Mouse (Mus musculus): ENCODE data around the gene Rbks.
"Not testable (repeated sequence)": the region's sequence is repeated elsewhere in the genome, so short reads cannot be mapped to it uniquely, and the experiment has no call there.

The Rbks gene

DNA sequence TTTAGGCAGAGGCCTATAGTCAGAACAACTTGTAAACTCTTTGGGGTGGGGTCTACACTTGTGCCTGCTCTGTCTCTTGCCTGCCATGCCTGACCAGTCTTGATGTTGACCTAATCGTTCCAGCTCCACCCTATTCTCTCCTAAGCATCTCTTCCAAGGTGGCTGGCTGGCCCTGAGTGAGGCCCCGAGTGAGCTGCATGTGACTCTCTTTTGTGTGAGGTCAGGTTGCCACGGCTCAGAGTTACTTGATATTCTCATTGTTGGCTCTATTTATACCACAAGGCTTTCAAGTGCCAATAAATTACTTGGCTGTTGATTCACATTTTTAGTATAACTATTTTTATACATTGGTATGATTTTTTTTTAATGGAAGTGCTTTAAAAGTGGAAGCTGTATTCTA lies 70.3 kb downstream of the Rbks start:
- DNase-seq (ENCODE audit: low spot score in 2 of 2): no peak

DNA sequence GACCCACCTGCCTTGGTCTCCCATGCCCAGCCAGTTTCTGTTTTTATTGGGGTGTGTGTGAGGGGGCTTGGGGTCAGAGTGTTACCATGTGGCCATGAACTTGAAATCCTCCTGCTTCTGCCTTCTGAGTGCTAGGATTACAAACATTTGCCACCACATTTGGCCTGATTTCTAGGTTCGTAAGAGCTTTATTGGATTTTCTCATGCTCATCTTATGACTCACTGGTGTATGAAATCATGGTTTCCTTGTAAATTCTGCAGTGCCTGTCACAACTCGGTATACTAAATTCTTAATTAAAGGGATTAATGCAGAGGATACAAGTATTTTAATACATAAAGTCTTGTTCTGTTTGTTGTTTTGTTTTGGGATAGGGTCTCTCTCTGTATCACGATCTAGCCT lies 77.1 kb downstream of the Rbks start:
- DNase-seq (ENCODE audit: low spot score in 2 of 2): no peak

DNA sequence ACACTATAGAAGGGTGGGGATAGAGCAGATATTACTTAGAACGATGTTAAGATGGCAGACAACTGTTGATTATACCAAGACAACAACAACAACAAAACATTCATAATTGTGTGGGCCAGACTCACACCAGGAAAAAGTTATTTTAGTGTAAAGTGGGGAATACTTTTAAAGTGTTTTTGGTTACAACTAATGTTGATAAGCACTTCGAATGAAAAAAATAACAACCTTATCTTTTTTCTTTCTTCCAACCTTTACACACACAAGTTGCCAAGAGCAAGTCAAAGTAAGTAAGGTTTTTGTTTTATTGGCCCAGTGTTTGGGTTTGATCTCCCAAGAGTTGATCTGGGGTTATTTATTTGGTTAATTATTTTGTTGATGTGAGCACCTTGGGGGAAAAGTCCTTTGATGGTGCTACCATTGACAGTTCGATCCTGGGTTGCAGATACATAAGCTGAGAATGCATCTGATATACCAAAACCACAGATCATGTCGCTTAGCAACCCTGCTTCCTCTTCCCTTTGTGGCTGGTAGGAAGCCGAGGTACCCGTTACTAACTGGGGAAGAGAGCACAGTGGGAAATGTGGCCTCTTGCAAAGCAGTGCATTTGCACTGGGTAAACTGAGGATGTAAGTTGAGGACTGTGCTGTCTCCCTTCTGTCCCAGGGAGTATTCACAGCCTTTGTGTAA lies 82.9 kb downstream of the Rbks start:
- DNase-seq (ENCODE audit: low spot score in 2 of 2): no peak

DNA sequence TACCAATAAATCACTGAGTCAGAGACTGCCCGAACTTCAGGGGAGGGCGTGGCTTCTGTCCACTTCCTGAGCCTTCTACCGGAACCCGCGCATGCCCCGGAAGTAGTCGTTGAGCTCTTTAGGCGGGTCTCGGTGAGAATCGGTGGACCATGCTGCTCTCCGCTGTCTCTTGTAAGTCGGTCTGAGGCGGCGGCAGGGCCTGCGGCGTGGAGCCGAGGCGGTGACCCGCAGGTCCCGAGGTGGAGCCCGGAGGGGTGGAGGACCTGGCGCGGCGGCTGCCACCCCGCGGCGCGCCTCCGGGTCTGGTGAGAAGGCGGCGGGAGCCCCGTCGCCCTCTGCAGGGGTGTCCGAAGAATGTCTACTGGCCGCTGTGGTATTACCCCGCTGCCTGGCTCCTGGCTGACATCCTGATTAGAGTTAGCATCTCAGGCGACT lies 83.6 kb downstream of the Rbks start:
- DNase-seq (ENCODE audit: low spot score in 2 of 2): peak; percentile 80 to 87

DNA sequence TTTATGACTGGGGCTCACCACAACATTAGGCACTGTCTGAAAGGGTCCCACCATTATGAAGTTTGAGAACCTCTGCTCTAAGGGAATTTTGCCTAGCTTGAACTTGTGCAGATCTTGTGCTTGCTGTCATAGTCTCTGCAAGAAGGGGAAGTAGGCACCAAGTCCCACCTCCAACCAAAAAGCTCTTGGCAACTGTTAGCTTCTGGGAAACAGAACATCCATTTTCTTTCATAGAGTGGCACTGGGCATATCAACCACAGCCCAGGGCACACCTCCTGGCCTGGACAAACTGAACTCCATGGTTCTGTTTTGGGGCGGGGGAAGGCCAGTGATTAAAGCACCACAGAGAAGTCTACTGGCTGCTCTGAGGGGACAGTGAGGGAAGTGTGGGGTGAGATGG lies 86.2 kb downstream of the Rbks start:
- no peak for DNase-seq (ENCODE audit: low spot score in 2 of 2)

DNA sequence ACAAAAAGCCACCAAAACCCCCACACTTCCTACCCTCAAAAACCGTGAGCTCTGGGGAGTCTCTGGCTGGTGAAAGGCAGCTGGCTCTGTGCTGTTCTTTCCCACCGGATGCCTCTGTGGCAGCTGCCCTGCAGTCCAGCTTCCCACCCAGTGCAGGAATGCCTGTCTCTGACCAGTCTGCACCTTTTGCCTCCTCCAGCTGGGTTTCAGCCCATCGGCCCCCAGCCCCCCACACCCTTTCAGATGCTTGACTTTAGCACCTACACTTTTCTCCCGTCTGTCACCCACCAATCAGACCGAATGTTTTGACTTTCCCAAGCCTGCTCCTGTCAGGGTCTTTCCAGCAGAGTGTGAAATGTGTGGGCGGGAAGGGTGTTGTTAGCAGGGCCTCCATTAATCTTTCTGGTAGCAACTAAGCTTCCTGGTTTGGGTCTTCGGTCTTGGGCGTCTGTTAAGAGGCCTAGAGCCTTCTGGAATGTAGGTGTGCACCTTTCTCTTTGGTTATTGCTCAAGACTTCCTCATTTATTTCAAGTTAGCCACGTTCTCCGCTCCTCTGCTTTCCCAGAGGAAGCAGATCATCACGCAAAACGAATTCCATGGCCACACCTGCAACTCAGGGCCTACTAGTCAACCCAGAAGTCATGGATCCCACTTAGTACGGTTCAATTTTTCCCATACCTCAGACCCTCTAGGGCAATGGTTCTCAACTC lies 86.9 kb downstream of the Rbks start:
- no peak for DNase-seq (ENCODE audit: low spot score in 2 of 2)

DNA sequence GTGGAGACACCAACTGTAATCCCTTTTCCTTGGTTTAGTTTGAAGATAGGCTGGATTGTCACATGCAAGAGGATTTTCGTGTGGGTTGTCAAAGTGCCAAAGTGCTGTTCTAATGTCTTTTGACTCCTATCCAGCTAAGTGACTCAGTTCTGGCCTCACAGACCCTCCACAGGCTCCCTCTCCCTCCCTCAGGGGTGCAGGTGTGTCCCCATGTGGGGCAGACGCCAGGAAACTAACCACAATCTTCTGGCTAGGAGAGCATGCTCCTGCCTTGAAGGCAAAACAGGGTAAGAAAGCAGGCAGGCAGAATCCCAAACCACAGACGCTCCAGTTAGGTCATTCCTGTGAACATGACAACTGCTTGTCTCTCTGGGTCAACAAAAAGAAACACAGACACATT lies 91.3 kb downstream of the Rbks start:
- DNase-seq (ENCODE audit: low spot score in 2 of 2): no peak

DNA sequence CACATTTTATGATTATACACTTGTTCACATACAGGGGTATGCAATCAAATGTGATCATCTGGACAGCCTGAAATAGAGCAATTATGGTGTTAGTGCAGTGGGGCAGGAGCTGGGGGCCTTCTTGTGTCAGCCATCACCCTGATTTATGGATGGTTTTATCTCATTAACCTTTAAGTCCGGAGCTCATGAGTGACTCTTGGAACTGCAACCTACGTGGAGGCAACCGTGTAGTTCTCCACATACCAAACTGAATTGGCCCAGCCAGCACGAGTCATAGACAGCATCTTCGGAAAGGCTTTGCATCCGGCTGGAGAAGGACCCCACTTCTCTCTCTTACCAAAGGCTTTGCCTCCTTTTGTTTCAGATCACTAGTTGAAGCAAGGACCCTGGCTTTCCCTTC lies 93.7 kb downstream of the Rbks start:
- no peak for DNase-seq (ENCODE audit: low spot score in 2 of 2)

DNA sequence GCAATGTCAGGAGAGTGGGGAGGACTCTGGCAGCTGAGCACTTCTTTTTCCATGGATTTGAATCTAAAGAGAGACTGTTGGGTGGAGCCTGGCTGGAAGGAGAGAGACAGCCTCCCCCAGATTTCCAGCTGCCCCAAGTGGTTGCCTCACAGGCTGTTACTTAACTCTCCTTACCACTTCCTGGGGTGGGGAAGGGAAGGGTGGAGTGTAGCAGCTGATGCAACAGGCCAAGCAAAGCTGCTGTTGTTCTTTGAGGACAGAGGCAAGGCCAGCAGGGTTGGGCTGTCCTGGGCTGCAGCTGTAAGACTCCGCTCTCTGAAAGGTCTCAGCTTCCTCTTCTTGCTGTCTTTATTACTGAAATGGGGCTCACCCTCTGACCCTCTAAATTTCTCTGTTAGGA lies 95.0 kb downstream of the Rbks start:
- peak; percentile 38 to 55 for DNase-seq (ENCODE audit: low spot score in 2 of 2)

DNA sequence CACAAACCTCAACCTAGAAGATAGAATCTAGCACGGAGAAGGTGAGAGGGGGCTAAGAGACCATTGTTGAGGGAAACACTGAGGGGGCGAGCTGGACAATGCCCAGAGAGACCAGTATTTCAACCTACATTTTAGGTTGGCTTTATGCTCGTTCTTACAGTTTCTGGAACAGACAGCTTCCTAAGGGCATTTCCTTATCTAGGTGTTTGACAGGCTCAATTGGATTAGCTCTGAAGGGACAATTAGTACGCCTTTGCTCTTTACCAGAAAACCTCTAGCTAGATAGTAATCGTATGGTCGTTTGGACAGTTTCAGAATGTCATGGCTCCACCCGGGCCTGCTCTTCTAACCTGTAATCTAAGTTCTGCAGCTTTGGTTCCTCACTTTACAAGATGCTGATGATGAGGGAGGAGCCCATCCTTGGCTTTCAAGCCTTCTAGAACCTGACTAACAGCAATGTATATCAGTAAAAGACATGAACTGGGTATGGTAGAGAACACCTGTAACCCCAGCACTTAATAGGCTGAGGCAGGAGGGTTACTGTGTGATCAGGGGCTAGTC lies 96.2 kb downstream of the Rbks start:
- DNase-seq (ENCODE audit: low spot score in 2 of 2): no peak

DNA sequence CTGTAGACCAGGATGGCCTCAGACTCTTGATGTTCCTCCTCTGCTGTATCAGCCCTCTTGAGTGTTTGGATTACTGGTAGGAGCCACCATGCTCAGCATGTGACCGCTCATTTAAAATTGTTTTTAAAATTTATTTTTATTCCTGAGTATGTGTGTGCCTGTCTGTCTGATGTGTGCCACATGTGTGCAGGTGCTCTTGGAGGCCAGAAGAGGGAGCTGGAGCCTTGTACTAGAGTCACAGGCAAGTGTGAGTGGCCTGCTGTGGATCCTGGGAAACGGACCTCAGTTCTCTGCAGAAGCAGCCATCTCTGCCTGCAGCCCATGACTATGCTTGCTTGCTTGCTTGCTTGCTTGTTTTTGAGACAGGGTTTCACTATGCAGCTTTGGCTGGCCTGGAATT lies 98.3 kb downstream of the Rbks start:
- DNase-seq (ENCODE audit: low spot score in 2 of 2): no peak

DNA sequence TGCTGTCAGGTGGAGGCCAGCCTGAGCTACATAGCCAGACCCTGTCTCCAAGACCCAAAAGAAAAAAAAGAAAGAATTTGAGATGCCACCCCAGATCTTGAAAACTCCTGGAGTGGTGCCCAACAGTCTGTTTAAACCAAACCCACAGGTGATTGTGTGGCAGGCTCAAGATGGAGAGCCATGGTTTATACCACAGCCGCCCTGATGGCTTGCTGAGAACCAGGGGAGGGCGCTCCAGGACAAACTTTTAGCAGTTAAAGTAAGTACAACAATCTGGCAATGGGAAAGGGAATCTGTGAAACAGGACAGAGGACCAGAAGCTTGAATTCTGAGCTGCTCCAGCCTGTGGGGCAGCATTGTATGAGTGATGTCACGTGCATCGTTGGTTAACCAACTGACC lies 98.8 kb downstream of the Rbks start:
- DNase-seq (ENCODE audit: low spot score in 2 of 2): peak in 1 of 2 experiments; percentile 18

DNA sequence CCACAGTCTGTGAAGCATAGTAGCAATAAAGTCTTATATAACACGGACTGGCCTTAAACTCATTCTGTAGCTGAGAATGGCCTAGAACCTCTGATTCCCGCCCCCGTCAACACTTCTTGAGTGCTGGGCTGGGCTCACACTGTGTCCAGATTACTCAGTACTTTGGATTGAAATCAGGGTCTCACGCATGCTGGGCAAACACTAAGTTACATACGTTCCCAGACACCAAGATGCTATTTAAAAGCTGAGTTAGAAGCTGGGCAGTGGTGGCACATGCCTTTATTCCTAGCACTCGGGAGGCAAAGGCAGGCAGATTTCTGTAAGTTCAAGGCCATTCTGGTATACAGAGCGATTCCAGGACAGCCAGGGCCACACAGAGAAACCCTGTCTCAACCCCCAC lies 99.3 kb downstream of the Rbks start:
- DNase-seq (ENCODE audit: low spot score in 2 of 2): no peak

DNA sequence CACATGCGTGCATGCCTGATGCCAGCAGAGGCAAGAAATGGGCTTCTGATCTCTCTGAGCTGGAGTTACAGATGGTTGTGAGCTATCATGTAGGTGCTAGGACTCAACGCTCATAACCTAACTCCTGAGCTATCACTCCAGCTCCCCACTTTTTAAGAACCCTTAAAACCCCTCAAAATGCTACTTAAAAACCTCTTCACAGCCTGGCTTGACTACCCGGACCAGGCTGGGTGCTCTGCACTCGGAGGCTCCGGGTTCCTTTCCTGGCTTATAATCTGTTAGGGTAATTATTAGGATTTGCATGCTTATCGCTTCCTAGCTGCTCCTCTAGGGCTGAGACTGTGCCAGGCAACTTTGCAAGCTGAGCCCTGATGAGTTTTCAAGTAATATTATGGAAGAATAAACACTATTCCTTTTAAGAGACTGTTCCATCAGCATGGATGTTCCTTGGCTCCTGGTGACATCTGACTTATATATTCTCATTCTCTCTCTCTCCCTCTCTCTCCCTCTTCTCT lies 99.9 kb downstream of the Rbks start:
- no peak for DNase-seq (ENCODE audit: low spot score in 2 of 2)

DNA sequence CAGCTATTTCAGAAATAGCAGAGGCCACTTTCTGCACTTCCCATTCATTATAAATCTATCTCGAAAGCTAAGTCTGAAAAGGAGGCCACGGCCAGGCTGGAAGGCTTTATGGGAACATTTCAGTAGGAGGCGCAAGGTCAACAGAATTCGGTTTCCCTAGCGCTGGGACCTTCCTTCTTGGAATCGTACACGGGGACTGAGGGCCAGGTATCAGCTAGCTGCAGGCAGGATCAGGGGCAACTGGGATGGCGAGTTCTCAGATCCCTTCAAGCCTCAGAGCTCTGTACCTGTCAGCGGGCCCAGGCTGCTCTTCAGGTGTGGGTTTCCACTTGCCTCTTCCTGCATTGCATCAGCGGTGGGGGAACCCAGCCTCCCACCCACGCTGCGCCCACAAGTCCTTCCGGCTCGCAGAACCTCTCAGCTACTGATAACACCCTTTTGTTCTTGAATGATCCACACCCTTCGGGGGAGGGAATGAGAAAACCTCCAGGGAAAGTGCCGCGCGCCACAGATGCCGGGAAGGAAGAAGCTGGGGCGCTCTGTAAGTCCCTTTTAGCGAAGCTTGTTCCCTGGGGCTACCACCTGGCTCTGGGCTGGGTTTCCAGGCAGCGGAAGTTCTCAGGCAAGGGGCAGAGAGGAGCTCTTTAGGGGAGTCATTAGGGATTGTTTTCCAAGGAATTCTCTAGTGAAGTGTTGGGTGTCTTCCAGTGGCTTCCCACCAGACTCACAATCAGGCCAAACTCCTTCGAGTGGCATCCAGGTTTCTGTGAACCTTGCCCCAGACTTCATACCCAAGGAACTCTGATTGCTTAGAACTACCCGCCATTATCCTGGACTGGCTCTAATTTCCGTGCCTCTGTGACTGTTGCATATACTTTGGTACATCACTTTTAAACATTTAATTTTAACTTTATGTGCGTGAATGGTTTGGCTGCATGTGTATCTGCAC lies 100.7 kb downstream of the Rbks start, which contains the start of gene Mrpl33:
Gene Mrpl33 (plus strand): TSS at position 455 of the 949 bp plus-strand sequence.
- peak; percentile 57 for DNase-seq (ENCODE audit: low spot score in 2 of 2)

DNA sequence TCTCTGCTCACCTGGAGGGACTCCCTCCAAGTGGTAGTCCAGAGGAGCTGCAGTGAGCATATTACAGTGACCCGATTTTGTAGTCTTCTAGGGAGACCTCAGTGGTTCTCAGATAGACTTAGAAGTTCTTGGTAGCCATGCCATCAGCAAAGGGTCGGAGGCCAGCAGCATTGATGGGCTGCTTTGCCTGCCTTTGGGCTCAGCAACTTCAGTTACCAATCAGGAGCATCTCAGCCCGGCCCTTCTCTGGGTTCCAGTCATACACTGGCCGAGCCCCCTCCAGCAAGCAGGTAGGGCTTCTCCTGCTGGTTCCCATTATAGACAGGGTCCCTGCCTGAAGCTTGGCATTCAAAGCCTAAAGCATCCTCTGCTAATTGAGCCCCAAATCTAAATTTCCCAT lies 101.6 kb downstream of the Rbks start:
- no peak for DNase-seq (ENCODE audit: low spot score in 2 of 2)

DNA sequence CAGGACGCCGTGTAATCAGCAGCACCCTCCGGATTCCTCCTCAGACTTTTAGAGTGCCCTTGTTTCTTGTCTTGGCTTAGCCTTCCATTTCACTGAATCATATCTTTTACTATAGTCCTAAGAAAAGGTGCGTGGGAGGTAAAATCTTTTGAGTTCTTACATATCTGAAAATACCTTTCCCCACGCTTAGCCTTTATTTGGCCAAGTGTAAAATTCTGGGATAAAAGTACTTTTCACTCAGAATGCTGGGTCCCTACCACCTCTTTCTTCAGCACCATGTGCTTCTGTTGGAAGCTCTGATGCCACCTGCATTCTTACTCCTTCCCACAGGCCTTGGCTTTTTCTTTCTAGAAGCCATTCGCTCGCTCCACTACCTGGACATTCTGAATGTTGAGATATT lies 106.3 kb downstream of the Rbks start:
- DNase-seq (ENCODE audit: low spot score in 2 of 2): no peak

DNA sequence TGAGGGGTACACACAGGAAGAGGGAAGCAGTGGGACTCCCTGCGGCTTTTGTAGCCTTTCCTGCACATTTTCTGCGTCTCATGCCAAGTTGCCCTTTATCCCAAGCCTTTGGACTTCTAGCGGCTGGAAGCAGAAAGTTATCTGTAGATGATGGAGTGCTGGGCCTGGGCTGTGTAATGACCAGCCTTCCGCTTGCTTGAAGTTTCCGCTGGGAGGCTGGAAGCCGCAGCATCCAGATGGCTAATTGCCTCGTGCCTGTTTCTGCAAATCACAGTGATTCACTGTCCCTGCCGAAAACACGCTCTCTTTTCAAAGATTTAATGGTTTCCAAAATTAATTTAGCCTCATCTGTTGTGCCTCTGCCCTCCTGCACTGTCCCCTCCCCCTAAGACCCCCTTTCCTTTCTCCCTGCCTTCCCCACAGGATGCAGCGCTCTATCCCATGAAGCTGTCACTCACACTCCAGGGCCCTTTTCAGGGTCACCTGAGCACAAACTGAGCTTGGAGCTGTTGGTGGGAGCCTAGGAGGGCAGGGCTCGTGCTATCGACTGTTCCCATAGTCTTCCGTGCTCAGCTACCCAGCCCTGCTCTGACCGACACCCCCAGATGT lies 107.6 kb downstream of the Rbks start:
- DNase-seq (ENCODE audit: low spot score in 2 of 2): peak; percentile 45 to 52

DNA sequence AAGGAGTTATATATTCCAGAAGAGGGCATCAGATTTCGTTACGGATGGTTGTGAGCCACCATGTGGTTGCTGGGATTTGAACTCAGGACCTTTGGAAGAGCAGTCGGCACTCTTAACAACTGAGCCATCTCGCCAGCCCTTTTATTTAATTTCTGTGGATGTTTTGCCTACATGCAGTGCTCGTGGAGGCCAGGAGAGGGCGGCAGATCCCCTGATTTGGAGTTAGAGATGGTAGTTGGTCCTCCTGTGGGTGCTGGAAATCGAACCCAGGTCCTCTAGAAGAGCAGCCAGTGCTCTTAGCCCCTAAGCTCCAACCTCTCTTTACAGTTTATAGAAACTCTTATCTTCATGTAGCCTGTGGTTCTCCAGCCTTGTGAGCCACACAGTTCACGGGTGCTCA lies 108.8 kb downstream of the Rbks start:
- not testable (repeated sequence) for DNase-seq (ENCODE audit: low spot score in 2 of 2)

DNA sequence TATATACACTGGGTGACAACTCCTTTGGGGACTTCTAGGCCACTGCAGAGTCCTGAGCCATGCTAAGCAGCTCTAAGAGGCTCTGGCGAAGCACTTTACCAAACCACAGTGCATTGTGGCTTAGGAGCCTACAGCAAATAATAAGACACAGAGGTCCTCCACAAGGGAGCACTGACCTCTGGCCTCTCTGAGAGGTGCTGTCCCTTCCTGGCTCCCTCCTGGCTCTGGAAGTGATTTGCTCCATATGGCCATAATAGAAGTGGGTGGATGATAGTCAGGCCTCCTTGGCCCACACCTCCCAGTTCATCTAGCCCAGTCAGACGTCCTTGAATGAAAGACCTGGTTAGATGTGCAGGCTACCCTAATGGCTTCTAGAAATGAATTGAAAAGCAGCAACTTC lies 109.4 kb downstream of the Rbks start:
- no peak for DNase-seq (ENCODE audit: low spot score in 2 of 2)

DNA sequence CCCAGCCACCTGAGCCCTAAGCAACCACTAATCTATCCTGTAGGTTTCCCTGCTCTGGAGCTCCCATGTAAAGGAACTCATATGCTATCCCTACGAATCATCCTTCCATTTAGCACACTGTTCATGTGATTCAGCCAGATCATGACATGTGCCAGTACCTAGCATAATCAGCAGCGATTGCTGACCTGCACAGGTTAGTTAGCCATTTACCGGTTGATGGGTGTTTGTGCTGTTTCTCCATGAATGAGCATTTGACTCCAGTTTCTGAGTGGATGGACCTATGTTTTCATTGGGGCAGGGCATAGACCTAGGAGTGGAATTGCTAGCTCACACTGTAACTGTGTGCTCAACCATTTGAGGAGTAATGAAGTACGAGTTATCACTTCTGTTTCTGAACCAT lies 111.9 kb downstream of the Rbks start:
- DNase-seq (ENCODE audit: low spot score in 2 of 2): no peak

All from right cerebral cortex, adult 2 months (tissue).